Comparison of ENCODE assay signal across 8 mouse cellular contexts in genomic region chr1:151345109-151345862, GRCm38 (mm10). TPM values are rescaled to one million over a fixed set of nuclear protein-coding genes. Genes with fewer than 3 reads are reported as not detected.
DNase-seq lines count a peak whose midpoint lies in the region; ATAC-seq lines count a peak whose summit lies in the region.

No protein-coding gene starts in this region.

- peaks cover 26% of the 10 kb centered on the region for H3K4me1 ChIP-seq in hindbrain, embryonic 16.5 days (ENCODE audit: control insufficient read depth, insufficient read depth, low read depth, low read length)

- WGBS in hindbrain, embryonic 16.5 days, result under 1% methylated on average over 55 of the region's 55 CpGs

- peak overlapping the region; percentile 78 for H3K4me2 ChIP-seq in hindbrain, embryonic 16.5 days (ENCODE audit: low read length)

- H3K27ac ChIP-seq in hindbrain, embryonic 16.5 days (ENCODE audit: low read depth, low read length), result peak overlapping the region; percentile 96

- peak; percentile 88 for ATAC-seq in hindbrain, embryonic 16.5 days

- peak overlapping the region; percentile 88 for H3K4me3 ChIP-seq in hindbrain, embryonic 16.5 days (ENCODE audit: low read length)

- peak; percentile 93 for DNase-seq in ZHBTc4 (ENCODE audit: low read depth, low spot score)
- DNase-seq in cerebellum, postnatal 4 days (ENCODE audit: low spot score in 2 of 2), result peak; percentile 96 to 98
- DNase-seq in gastrocnemius, adult 18-20 months (ENCODE audit: low spot score), result peak; percentile 96
- DNase-seq in left cerebral cortex, adult 18-20 months (ENCODE audit: low spot score in 2 of 2), result peak; percentile 98 to 99
- peak; percentile 97 for DNase-seq in lung, postnatal 4 days
- peak; percentile 95 for DNase-seq in retina, postnatal 1 day
- peak; percentile 98 for DNase-seq in thymus, postnatal 4 days

- no peaks in the 10 kb centered on the region for H3K36me3 ChIP-seq in hindbrain, embryonic 16.5 days (ENCODE audit: control insufficient read depth, insufficient read depth, low read length)

- H3K9ac ChIP-seq in hindbrain, embryonic 16.5 days (ENCODE audit: low read depth, low read length), result peak overlapping the region; percentile 98

- no peaks in the 10 kb centered on the region for H3K27me3 ChIP-seq in hindbrain, embryonic 16.5 days (replicated peaks; ENCODE audit: control insufficient read depth, insufficient read depth, low read length)

- no peaks in the 10 kb centered on the region for H3K9me3 ChIP-seq in hindbrain, embryonic 16.5 days (ENCODE audit: control insufficient read depth, low read length)

RNA-seq across cellular contexts. Expression of gene Ivns1abp, which starts 1.0 kb away (rescaled TPM):
- 100 to 1,000 TPM; 113 to 161 TPM for total RNA-seq in gastrocnemius, adult 18-20 months (2021)
- polyA plus RNA-seq in hindbrain, embryonic 16.5 days (2015; fragmentation: Nextera tagmentation; extraction: Ambion mirVana), result 195 and 223 TPM in 2 replicates
- total RNA-seq in left cerebral cortex, adult 18-20 months (2021), result 100 to 1,000 TPM; 123 to 136 TPM

Comparison
In these comparisons a context has a peak if more than half of its experiments do, and no peak if none do; other contexts are left out.
1. Peak in every context shown above with its lines: DNase-seq, ATAC-seq, H3K4me3 ChIP-seq and H3K27ac ChIP-seq.